9 mouse cellular contexts compared by ENCODE assay signal in the genomic region with DNA sequence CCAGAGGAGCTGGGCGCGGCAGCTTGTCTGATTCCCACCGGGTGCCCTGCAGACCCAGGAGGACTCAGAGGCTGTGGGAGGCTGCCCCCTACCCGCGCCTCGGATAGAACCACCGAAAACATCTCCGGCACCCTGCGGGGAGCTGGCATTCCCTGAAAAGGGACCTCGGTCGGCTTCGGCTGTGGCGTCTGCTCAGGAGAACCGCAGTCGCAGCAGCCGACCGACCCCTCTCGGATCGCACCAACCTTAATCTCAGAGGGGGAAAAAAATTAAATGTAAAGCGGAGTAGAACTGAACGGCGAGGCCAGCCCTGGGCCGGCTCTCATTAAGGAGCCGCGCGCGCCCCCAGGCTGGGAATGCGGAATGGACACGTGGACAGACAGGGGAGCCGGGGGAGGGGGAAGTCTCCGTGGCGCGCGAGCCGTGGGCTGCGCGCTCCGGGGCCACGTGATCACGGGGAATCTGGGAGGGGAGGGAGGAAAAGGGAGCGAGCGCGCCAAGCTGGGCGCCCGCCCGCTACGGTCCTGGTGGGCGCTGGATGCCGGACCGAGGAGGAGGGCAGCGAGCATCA. TPM values are rescaled to one million over a fixed set of nuclear protein-coding genes. Genes with fewer than 3 reads are reported as not detected.
DNase-seq lines count a peak whose midpoint lies in the region; ATAC-seq and TF ChIP-seq lines count a peak whose summit lies in the region.
"Had no signal": no experiment of that assay in that cellular context is flagged by ENCODE, and none has a peak within 500 bp of the region (broad histone marks: within the 10 kb centered on the region; RNA-seq: fewer than 3 reads in every experiment).

No protein-coding gene starts in this region.

- H3K9ac ChIP-seq in heart, postnatal 0 days (replicated peaks; ENCODE audit: low read depth, low read length): no peak overlapping the region
- peak overlapping the region; percentile 76 for H3K9ac ChIP-seq in midbrain, embryonic 13.5 days (replicated peaks)

- TF ChIP-seq POLR2A in testis, adult 2 months (IDR thresholded peaks at IDR 0.05; ENCODE audit: control insufficient read depth, low read depth, low read length): no peak

- no peaks in the 10 kb centered on the region for H3K36me3 ChIP-seq in embryonic facial prominence, embryonic 10.5 days (replicated peaks)
- H3K36me3 ChIP-seq in heart, postnatal 0 days (replicated peaks; ENCODE audit: control insufficient read depth, insufficient read depth, low read length): no peaks in the 10 kb centered on the region
- H3K36me3 ChIP-seq in midbrain, embryonic 13.5 days: no peaks in the 10 kb centered on the region
- H3K36me3 ChIP-seq in testis, adult 2 months (ENCODE audit: control insufficient read depth, insufficient read depth, low read length): no peaks in the 10 kb centered on the region

- peaks cover 43% of the 10 kb centered on the region for H3K4me1 ChIP-seq in embryonic facial prominence, embryonic 10.5 days
- H3K4me1 ChIP-seq in heart, postnatal 0 days (ENCODE audit: control insufficient read depth, insufficient read depth): peaks cover 15% of the 10 kb centered on the region
- H3K4me1 ChIP-seq in midbrain, embryonic 13.5 days (replicated peaks): peaks cover 40% of the 10 kb centered on the region
- peaks cover 36% of the 10 kb centered on the region for H3K4me1 ChIP-seq in testis, adult 2 months (ENCODE audit: control insufficient read depth, insufficient read depth, low read length)

- 0 out of 2 replicates have a peak, but pooled peaks have one; percentile 5 for ATAC-seq in heart, postnatal 0 days (ENCODE audit: insufficient read depth, low read depth)
- peak; percentile 75 for ATAC-seq in midbrain, embryonic 13.5 days

- peak overlapping the region; percentile 73 for H3K4me2 ChIP-seq in heart, postnatal 0 days (ENCODE audit: low read depth, low read length)
- peak overlapping the region; percentile 98 for H3K4me2 ChIP-seq in midbrain, embryonic 13.5 days (replicated peaks)

- no peak for TF ChIP-seq EP300 in heart, postnatal 0 days (IDR thresholded peaks at IDR 0.05; ENCODE audit: low read depth)

- no peaks in the 10 kb centered on the region for H3K9me3 ChIP-seq in embryonic facial prominence, embryonic 10.5 days
- no peaks in the 10 kb centered on the region for H3K9me3 ChIP-seq in heart, postnatal 0 days (replicated peaks; ENCODE audit: control insufficient read depth, low read length)
- H3K9me3 ChIP-seq in midbrain, embryonic 13.5 days: no peaks in the 10 kb centered on the region

- peak; percentile 19 for DNase-seq in urinary bladder, postnatal 14 days (ENCODE audit: low spot score)
- no peak for DNase-seq in urinary bladder, postnatal 10 days (ENCODE audit: low spot score)
- peak; percentile 81 for DNase-seq in embryonic facial prominence, embryonic 10.5 days (ENCODE audit: low spot score)
- DNase-seq in heart, postnatal 0 days (ENCODE audit: low spot score): no peak
- peak; percentile 64 to 69 for DNase-seq in layer of hippocampus, postnatal 36 days
- DNase-seq in thymus, postnatal 10 days (ENCODE audit: low spot score in 2 of 2): no peak

- H3K4me3 ChIP-seq in embryonic facial prominence, embryonic 10.5 days: peak overlapping the region; percentile 64
- peak overlapping the region; percentile 54 for H3K4me3 ChIP-seq in heart, postnatal 0 days (ENCODE audit: low read depth, low read length)
- H3K4me3 ChIP-seq in midbrain, embryonic 13.5 days (replicated peaks): peak overlapping the region; percentile 70
- H3K4me3 ChIP-seq in testis, adult 2 months (ENCODE audit: control insufficient read depth, low read depth, low read length): peak overlapping the region; percentile 54

- no peak for TF ChIP-seq CTCF in heart, postnatal 0 days (IDR thresholded peaks at IDR 0.05; ENCODE audit: low read depth)
- TF ChIP-seq CTCF in testis, adult 2 months (IDR thresholded peaks at IDR 0.05; ENCODE audit: control insufficient read depth, insufficient read depth, insufficient replicate concordance, low read depth, low read length): no peak

- WGBS in embryonic facial prominence, embryonic 10.5 days: under 1% methylated on average over 51 of the region's 51 CpGs
- under 1% methylated on average over 51 of the region's 51 CpGs for WGBS in heart, postnatal 0 days
- 0% methylated on average over 51 of the region's 51 CpGs for WGBS in midbrain, embryonic 13.5 days

- peaks cover 97% of the 10 kb centered on the region for H3K27me3 ChIP-seq in embryonic facial prominence, embryonic 10.5 days (replicated peaks; ENCODE audit: low read depth, poor library complexity, severe bottlenecking)
- H3K27me3 ChIP-seq in heart, postnatal 0 days (ENCODE audit: control insufficient read depth, insufficient read depth, low read length): peaks cover 83% of the 10 kb centered on the region
- peaks cover 73% of the 10 kb centered on the region for H3K27me3 ChIP-seq in midbrain, embryonic 13.5 days
- peaks cover 5% of the 10 kb centered on the region; the same call in 1 of the 2 replicates for H3K27me3 ChIP-seq in testis, adult 2 months (ENCODE audit: control insufficient read depth, insufficient read depth, low read length)

- peak overlapping the region; percentile 16; the same call in 1 of the 2 replicates for H3K27ac ChIP-seq in embryonic facial prominence, embryonic 10.5 days (replicated peaks)
- no peak overlapping the region for H3K27ac ChIP-seq in heart, postnatal 0 days (ENCODE audit: low read depth)
- peak overlapping the region; percentile 71 for H3K27ac ChIP-seq in midbrain, embryonic 13.5 days
- no peak overlapping the region for H3K27ac ChIP-seq in testis, adult 2 months (ENCODE audit: control insufficient read depth, insufficient read depth, low read depth, low read length)

RNA-seq across cellular contexts. Expression of a gene that starts 1.6 kb away (rescaled TPM):
- polyA plus RNA-seq in embryonic facial prominence, embryonic 10.5 days (2016; fragmentation: Nextera tagmentation; extraction: Ambion mirVana): 1.0 and 1.2 TPM in 2 replicates
- 0.15 TPM in 1 of 2 replicates, not detected in the other for total RNA-seq in heart, postnatal 0 days (2014; rRNA removed; ENCODE audit: low replicate concordance)
- polyA plus RNA-seq in heart, postnatal 0 days (2015; fragmentation: Nextera tagmentation; extraction: Ambion mirVana): not detected in 2 replicates
- total RNA-seq in layer of hippocampus, postnatal 36 days (2021): 1 to 10 TPM; 7.2 to 8.3 TPM
- 1.2 and 1.4 TPM in 2 replicates for polyA plus RNA-seq in midbrain, embryonic 13.5 days (2015; fragmentation: Nextera tagmentation; extraction: Ambion mirVana)
- 0.53 and 0.54 TPM in 2 replicates for polyA plus RNA-seq in testis, adult 2 months (2012; rRNA removed)
- total RNA-seq: neutrophil, adult 5-6 weeks had no signal

Comparison
In these comparisons a context has a peak if more than half of its experiments do, and no peak if none do; other contexts are left out.
1. DNase-seq: peak in urinary bladder, postnatal 14 days (single experiment), embryonic facial prominence, embryonic 10.5 days (single experiment) and layer of hippocampus, postnatal 36 days (2 of 2); none in urinary bladder, postnatal 10 days (single experiment), heart, postnatal 0 days (single experiment) and thymus, postnatal 10 days (0 of 2).
2. H3K27ac ChIP-seq: peak in embryonic facial prominence, embryonic 10.5 days (single experiment) and midbrain, embryonic 13.5 days (single experiment); none in heart, postnatal 0 days (single experiment) and testis, adult 2 months (single experiment).
3. Peak in every context shown above with its lines, with median percentiles within 50 percentile points of each other: H3K4me3 ChIP-seq.